Mouse (Mus musculus) heart, embryonic 14.5 days (tissue): ENCODE results near the gene Arsg. TPM values are rescaled to one million over a fixed set of nuclear protein-coding genes. Genes with fewer than 3 reads are reported as not detected.

Experiments
- ATAC-seq: fragments of 200-750 bp; cut with Nextera tagmentation; 2 replicates; pipeline ENCODE4 v1.8.0; 2017; ENCODE audit warnings: low read depth, moderate TSS enrichment; ENCODE audit not compliant: insufficient number of reproducible peaks, insufficient read depth, low FRiP score
- H3K27ac ChIP-seq, 2 experiments: fragments of 200-500 bp in 1 of 2; fragments of 300-500 bp in 1 of 2; sonication (generic) in 1 of 2; replicated peaks in 1 of 2; 2 replicates each; pipeline ENCODE4 v1.5.1; 2012 to 2014; ENCODE audit warnings: low read depth in 2 of 2, low read length in 2 of 2, control low read depth in 1 of 2, mild to moderate bottlenecking in 1 of 2, mixed read lengths in 1 of 2; ENCODE audit not compliant: control insufficient read depth in 1 of 2, insufficient read depth in 1 of 2
- H3K27me3 ChIP-seq: fragments of 300-500 bp; sonication (generic); 2 replicates; pipeline ENCODE4 v1.6.1; 2014; ENCODE audit warnings: mild to moderate bottlenecking, low read length, control low read depth; ENCODE audit not compliant: control insufficient read depth, insufficient read depth
- H3K36me3 ChIP-seq: fragments of 300-500 bp; sonication (generic); 2 replicates; pipeline ENCODE4 v1.6.1; 2014; ENCODE audit warnings: mild to moderate bottlenecking, control low read depth, low read length, mixed read lengths; ENCODE audit not compliant: control insufficient read depth, insufficient read depth
- H3K4me1 ChIP-seq, 2 experiments: fragments of 200-500 bp in 1 of 2; fragments of 300-500 bp in 1 of 2; sonication (generic) in 1 of 2; 2 replicates each; pipeline ENCODE4 v1.6.1; 2012 to 2014; ENCODE audit warnings: low read length in 2 of 2, control low read depth in 1 of 2, mixed read lengths in 1 of 2; ENCODE audit not compliant: control insufficient read depth in 2 of 2, insufficient read depth in 2 of 2
- H3K4me2 ChIP-seq: fragments of 300-500 bp; sonication (generic); 2 replicates; pipeline ENCODE4 v1.6.1; 2014; ENCODE audit warnings: mild to moderate bottlenecking, low read length
- H3K4me3 ChIP-seq, 2 experiments: fragments of 200-500 bp in 1 of 2; fragments of 300-500 bp in 1 of 2; sonication (generic) in 1 of 2; 2 replicates each; pipeline ENCODE4 v1.5.1; 2012 to 2014; ENCODE audit warnings: low read length in 2 of 2, mild to moderate bottlenecking in 2 of 2, control low read depth in 1 of 2, low read depth in 1 of 2, moderate library complexity in 1 of 2; ENCODE audit not compliant: control insufficient read depth in 1 of 2, insufficient read depth in 1 of 2
- H3K9ac ChIP-seq: fragments of 300-500 bp; sonication (generic); 2 replicates; pipeline ENCODE4 v1.6.1; 2014; ENCODE audit warnings: mild to moderate bottlenecking, low read length
- H3K9me3 ChIP-seq: fragments of 300-500 bp; sonication (generic); 2 replicates; pipeline ENCODE4 v1.6.1; 2016; ENCODE audit warnings: low read length, control low read depth; ENCODE audit not compliant: control insufficient read depth
- WGBS: fragments of 180-500 bp; shearing (Covaris S2); extraction: QIAGEN DNeasy Blood & Tissue Kit; methylation state at CpG from one replicate; pipeline ENCODE4 v1.1.7; 2014; 5-methylcytosine and 5-hydroxymethylcytosine counted together
- polyA plus RNA-seq: library from polyadenylated mRNA; unstranded; fragments of >200 nt; fragmentation: Nextera tagmentation; extraction: Ambion mirVana; gene quantifications from 2 replicates; pipeline ENCODE4 v1.2.1, GENCODE M21; 2014

Gene Arsg
- polyA plus RNA-seq, 1 experiment from 2014 or later = 3.7 TPM

DNA sequence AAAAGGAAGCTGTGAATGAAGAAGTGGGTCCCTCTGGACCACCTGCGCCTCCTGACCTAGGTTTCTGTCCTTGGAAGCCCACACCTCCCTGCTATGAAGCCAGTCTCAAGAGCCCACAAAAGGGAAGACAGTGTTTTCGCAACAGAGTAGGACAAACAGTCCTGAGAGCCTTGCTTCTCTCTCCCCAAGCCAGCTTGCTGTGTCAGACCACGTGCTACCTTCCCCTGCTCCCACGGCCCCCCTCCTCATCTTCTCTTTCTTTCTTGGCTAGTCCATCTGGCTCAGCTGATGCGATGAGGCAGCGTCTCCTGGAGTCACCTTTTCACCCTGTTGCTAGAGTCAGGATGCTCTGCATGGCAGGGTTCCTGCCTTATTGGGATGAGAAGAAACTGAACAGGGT lies 66.1 kb downstream of the Arsg start:
- H3K4me2 ChIP-seq = no peak overlapping the region
- H3K27ac ChIP-seq = no peak overlapping the region
- peaks cover 4 to 6% of the 10 kb centered on the region in 2 experiments; a peak in 2 of 4 replicates for H3K4me1 ChIP-seq
- no peaks in the 10 kb centered on the region for H3K9me3 ChIP-seq
- no peaks in the 10 kb centered on the region for H3K36me3 ChIP-seq
- H3K9ac ChIP-seq = no peak overlapping the region
- H3K27me3 ChIP-seq = no peaks in the 10 kb centered on the region
- 60% methylated on average over 6 of the region's 6 CpGs for WGBS
- H3K4me3 ChIP-seq = no peak overlapping the region
- ATAC-seq = no peak

DNA sequence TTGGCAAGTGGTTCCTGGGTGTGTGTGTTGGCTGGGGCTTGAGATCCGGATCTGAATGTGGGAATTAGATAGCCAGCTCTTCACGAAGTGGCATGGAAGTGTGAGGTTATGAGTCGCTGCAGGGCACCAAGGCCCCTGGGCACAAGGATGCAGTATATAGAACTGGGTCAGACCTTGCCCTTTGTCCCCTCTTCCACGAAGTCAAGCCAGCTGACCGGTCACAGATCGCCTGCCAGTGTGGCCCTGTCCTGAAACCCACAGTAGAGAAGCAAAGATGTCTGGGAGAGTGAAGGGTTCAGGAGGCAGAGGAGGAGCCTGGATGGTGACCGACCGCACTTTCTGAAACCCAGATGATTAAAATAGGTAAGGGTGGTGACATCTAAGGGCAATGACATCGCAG lies 70.3 kb downstream of the Arsg start:
- Histone ChIP-seq H3K27ac (no peak overlapping the region), H3K4me1 (peaks cover 20% of the 10 kb centered on the region in 2 experiments), H3K9ac (no peak overlapping the region), H3K4me3 (no peak overlapping the region), H3K27me3 (no peaks in the 10 kb centered on the region), H3K9me3 (no peaks in the 10 kb centered on the region), H3K4me2 (no peak overlapping the region), H3K36me3 (no peaks in the 10 kb centered on the region)
- ATAC-seq = no peak
- WGBS = 70% methylated on average over 9 of the region's 9 CpGs

DNA sequence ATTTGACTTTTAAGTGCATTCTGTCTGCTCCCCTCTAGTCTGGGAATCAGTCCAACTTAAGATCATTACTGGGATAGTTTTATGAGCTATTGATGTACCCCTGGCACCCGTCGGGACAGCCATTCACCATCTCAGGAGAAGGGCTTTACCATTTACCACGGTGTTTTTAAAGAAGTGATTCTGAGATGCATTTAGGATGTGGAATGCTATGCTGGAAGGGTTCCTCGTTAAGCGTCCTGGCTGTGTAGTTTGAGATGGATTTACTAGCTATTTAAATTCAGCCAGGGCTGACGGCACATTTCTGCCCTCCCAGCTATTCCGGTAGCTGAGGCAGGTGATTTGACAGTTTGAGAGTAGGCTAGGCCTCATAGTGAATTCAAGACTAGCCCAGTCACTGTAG lies 71.3 kb downstream of the Arsg start:
- Histone ChIP-seq H3K9me3 (no peaks in the 10 kb centered on the region), H3K36me3 (no peaks in the 10 kb centered on the region), H3K4me2 (no peak overlapping the region), H3K4me1 (peaks cover 20% of the 10 kb centered on the region in 2 experiments), H3K27me3 (no peaks in the 10 kb centered on the region), H3K4me3 (no peak overlapping the region), H3K9ac (no peak overlapping the region), H3K27ac (no peak overlapping the region)
- ATAC-seq = no peak
- 64% methylated on average over 7 of the region's 7 CpGs for WGBS

DNA sequence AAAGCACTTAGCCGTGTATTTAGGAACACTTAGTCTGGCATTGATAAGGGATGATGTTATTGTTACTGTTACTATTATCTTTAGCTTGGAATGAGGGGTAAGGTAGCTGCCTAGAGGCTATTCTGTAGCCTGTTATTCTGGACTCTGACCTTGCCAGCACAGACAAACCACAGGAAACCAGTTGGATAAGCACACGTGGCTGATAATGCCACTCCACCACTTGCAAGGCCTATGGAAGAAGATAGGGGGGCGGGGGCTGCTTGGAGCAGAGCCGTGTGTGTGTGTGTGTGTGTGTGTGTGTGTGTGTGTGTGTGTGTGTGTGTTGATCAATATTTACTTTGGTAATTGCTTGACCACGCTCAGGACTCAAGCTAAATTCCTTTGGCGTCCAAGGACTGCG lies 72.1 kb downstream of the Arsg start:
- Histone ChIP-seq H3K4me3 (no peak overlapping the region), H3K9me3 (no peaks in the 10 kb centered on the region), H3K36me3 (no peaks in the 10 kb centered on the region), H3K4me1 (peaks cover 20% of the 10 kb centered on the region in 2 experiments), H3K27me3 (no peaks in the 10 kb centered on the region), H3K4me2 (peak overlapping the region; percentile 36), H3K9ac (no peak overlapping the region), H3K27ac (no peak overlapping the region)
- peak; percentile 44; the same call in 1 of the 2 replicates for ATAC-seq
- WGBS = 7% methylated on average over 7 of the region's 7 CpGs

DNA sequence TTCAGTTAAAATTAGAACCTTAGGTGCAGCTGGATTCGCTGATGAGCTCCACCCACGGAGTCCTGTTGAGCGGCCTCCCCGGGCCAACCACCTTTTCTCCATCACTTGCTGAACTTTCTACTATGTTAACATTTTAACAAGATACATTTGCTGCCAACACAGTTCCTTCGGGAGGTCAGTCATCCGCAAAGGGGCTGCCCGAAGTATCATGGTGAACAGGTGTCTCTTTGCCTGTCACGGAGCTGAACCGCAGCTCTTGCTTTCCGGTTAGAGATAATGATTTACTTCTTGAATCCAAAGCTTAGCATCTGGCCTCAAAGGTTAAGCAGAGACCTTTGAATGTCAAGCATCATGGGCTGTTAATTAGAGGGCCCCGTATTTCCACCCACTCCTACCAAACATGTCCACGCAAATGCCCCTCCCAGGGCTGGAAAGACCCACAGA lies 72.5 kb downstream of the Arsg start:
- H3K4me2 ChIP-seq = peak overlapping the region; percentile 36
- ATAC-seq = no peak
- no peak overlapping the region for H3K27ac ChIP-seq
- no peak overlapping the region for H3K4me3 ChIP-seq
- no peaks in the 10 kb centered on the region for H3K36me3 ChIP-seq
- peaks cover 20% of the 10 kb centered on the region in 2 experiments for H3K4me1 ChIP-seq
- H3K27me3 ChIP-seq = no peaks in the 10 kb centered on the region
- WGBS = 43% methylated on average over 12 of the region's 12 CpGs
- no peaks in the 10 kb centered on the region for H3K9me3 ChIP-seq
- H3K9ac ChIP-seq = no peak overlapping the region

DNA sequence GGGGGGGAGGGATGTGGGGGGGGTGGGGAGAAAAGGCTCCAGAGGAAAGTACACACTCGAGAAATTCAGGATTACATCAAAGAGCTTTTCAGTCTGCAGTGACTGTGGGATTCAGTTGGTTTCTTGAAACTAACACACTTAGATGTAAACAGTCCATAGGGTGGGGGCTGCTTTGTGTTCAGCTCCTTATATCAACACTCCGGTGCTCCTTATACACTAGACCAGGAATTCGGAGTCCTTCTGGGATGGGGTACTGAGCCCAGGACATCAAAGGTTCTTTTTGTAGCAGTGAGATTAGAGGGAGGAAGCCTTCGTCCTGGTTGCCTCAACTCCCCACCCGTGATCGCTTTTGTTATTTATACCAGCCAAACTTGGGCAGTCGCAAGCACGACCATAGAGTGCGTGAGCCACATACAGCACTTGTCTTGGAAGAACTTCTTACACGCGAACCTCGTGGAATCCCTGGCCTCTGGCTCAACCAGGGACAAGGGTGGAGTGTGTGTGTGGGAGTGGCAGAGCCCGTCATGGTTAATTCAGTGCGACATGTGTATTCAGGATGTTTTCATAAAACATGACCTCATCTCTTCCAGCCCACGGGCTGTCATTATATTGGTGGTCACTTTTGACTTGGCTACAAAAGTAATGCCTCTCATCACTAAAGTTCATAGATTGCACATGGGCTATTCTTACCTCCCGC lies 73.3 kb downstream of the Arsg start:
- 57% methylated on average over 16 of the region's 16 CpGs for WGBS
- no peaks in the 10 kb centered on the region for H3K27me3 ChIP-seq
- H3K4me1 ChIP-seq = peaks cover 20% of the 10 kb centered on the region in 2 experiments
- no peaks in the 10 kb centered on the region for H3K9me3 ChIP-seq
- no peak overlapping the region for H3K9ac ChIP-seq
- no peak overlapping the region for H3K4me2 ChIP-seq
- H3K36me3 ChIP-seq = no peaks in the 10 kb centered on the region
- 0 out of 2 replicates have a peak, but pooled peaks have one; percentile 7 for ATAC-seq
- H3K4me3 ChIP-seq = no peak overlapping the region
- H3K27ac ChIP-seq = no peak overlapping the region

DNA sequence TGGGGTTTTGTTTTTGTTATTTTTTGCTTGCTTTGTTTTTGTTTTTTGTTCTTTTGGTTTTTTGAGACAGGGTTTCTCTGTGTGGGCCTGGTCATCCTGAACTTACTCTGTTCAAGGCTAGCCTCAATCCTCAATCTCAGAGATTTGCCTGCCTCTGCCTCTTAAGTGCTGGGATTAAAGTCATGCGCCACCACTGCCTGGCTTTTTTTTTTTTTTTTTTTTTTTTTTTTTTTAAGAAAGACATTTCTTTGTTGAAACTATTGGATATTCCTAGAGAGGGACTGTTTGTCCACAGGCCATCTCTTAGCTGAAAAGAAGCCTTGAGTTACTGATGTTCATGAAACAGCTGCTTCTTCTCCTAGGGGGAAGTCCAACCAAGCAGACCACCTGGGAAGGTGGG lies 74.5 kb downstream of the Arsg start:
- no peaks in the 10 kb centered on the region for H3K27me3 ChIP-seq
- H3K36me3 ChIP-seq = no peaks in the 10 kb centered on the region
- WGBS = 90% methylated on average over 1 of the region's 1 CpGs
- peaks cover 20% of the 10 kb centered on the region in 2 experiments for H3K4me1 ChIP-seq
- no peak overlapping the region for H3K4me2 ChIP-seq
- ATAC-seq = no peak
- no peaks in the 10 kb centered on the region for H3K9me3 ChIP-seq
- H3K27ac ChIP-seq = no peak overlapping the region
- H3K4me3 ChIP-seq = no peak overlapping the region
- no peak overlapping the region for H3K9ac ChIP-seq
